Mouse (Mus musculus) Patski (cell line): Measurements from ENCODE around the gene Eif3c. TPM values are rescaled to one million over a fixed set of nuclear protein-coding genes. Genes with fewer than 3 reads are reported as not detected.

Experiments used
- ATAC-seq: fragments of 100-300 bp; one replicate; pipeline ENCODE4 v1.8.0; 2021
- CTCF ChIA-PET: fragments of 350-600 bp; sonication (Branson Sonifier 250); formaldehyde crosslinking; loops from one replicate; lab custom pipeline; 2022; ENCODE audit warnings: inconsistent platforms; lab: Charles Lee
- POLR2A ChIA-PET: fragments of 350-600 bp; sonication (Branson Sonifier 250); formaldehyde crosslinking; loops from one replicate; lab custom pipeline; 2022; ENCODE audit warnings: antibody characterized with exemption, inconsistent platforms; lab: Charles Lee
- DNase-seq: peaks from one replicate; pipeline ENCODE4 v3.0.0-alpha.2; 2011; ENCODE audit warnings: low read depth, low spot score
- H3K27me3 ChIP-seq: fragments of 371-371 bp; one replicate; pipeline ENCODE4 v1.5.1; 2021
- CTCF ChIP-seq: fragments of 100-300 bp; IDR thresholded peaks from one replicate; pipeline ENCODE4 v1.5.1; 2021
- in situ Hi-C: fragments of 300-500 bp; cut with MboI; formaldehyde crosslinking; loops from 3 replicates; pipeline ENCODE4 v1.11.1; 2018; ENCODE audit warnings: low pct_unique_long_range_greater_than_20kb, mixed read lengths
- polyA plus RNA-seq: library from polyadenylated mRNA; unstranded; gene quantifications from one replicate; pipeline ENCODE4 v1.2.3, GENCODE M21; 2021

Eif3c gene
- polyA plus RNA-seq, 1 experiment from 2014 or later: 322 TPM

GRCm38 (mm10) chr7:126523316-126523715, 42.9 kb downstream of the Eif3c start:
- in situ Hi-C loops: loop anchor here (5.0 kb wide), 1 partner anchor 201 kb away; no protein-coding TSS in a partner anchor
- no peak for ATAC-seq

GRCm38 (mm10) chr7:126519513-126519912, 46.7 kb downstream of the Eif3c start:
- ATAC-seq: no peak
- CTCF ChIA-PET: interaction anchor here (0.8 to 1.6 kb wide), 6 partner anchors 8 to 174 kb away, joined by 3 to 5 read pairs (median 3); no protein-coding TSS in a partner anchor
- TF ChIP-seq CTCF: no peak
- no peak for DNase-seq
- POLR2A ChIA-PET: interaction anchor here (0.6 kb wide), 1 partner anchor 15 kb away, joined by 3 read pairs; no protein-coding TSS in a partner anchor
- peaks cover 20% of the 10 kb centered on the region for H3K27me3 ChIP-seq
- in situ Hi-C loops: no loop called here

More at GRCm38 (mm10) chr7:126523316-126523715, 42.9 kb downstream of the Eif3c start:
- peaks cover 21% of the 10 kb centered on the region for H3K27me3 ChIP-seq
- DNase-seq: no peak
- ChIA-PET CTCF (no interaction called here), POLR2A (no interaction called here)
- no peak for TF ChIP-seq CTCF

- ATAC-seq: no peak
- ChIA-PET POLR2A (no interaction called here), CTCF (interaction anchor here (1.4 to 1.6 kb wide), 2 partner anchors 14 to 175 kb away, joined by 3 to 5 read pairs; no protein-coding TSS in a partner anchor)
- no peak for DNase-seq
- TF ChIP-seq CTCF: no peak
- in situ Hi-C loops: no loop called here
- H3K27me3 ChIP-seq: peaks cover 14% of the 10 kb centered on the region
Measured at GRCm38 (mm10) chr7:126518261-126518941, 47.8 kb downstream of the Eif3c start.

- TF ChIP-seq CTCF: no peak
- in situ Hi-C loops: no loop called here
- POLR2A ChIA-PET: no interaction called here
- DNase-seq (no peak), ATAC-seq (no peak)
- no peaks in the 10 kb centered on the region for H3K27me3 ChIP-seq
- CTCF ChIA-PET: no interaction called here
Measured at GRCm38 (mm10) chr7:126511287-126511686, 54.9 kb downstream of the Eif3c start.

- CTCF ChIA-PET: no interaction called here
- in situ Hi-C loops: no loop called here
- no peak for DNase-seq
- no peak for ATAC-seq
- H3K27me3 ChIP-seq: no peaks in the 10 kb centered on the region
- TF ChIP-seq CTCF: no peak
- POLR2A ChIA-PET: no interaction called here
Measured at GRCm38 (mm10) chr7:126507126-126507778, 59.0 kb downstream of the Eif3c start.

DNA sequence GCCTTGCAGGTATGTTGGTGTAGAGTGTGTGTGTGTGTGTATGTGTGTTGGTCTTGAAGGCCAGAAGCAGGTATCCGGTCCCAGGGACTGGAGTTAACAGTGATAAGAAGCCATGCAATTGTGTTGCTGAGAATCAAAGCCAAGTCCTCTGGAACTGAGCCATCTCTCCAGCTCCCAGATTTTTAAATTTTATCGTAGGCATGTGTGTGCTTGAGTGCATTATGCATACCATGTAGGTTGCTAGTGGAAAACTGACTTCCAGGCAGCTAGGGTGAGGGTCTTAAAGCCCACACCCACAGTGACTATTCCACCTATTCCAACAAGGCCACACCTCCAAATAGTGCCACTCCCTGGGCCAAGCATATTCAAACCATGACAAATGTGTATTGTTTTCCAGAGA, 61.3 kb downstream of the Eif3c start:
- ATAC-seq: no peak
- in situ Hi-C loops: no loop called here

DNA sequence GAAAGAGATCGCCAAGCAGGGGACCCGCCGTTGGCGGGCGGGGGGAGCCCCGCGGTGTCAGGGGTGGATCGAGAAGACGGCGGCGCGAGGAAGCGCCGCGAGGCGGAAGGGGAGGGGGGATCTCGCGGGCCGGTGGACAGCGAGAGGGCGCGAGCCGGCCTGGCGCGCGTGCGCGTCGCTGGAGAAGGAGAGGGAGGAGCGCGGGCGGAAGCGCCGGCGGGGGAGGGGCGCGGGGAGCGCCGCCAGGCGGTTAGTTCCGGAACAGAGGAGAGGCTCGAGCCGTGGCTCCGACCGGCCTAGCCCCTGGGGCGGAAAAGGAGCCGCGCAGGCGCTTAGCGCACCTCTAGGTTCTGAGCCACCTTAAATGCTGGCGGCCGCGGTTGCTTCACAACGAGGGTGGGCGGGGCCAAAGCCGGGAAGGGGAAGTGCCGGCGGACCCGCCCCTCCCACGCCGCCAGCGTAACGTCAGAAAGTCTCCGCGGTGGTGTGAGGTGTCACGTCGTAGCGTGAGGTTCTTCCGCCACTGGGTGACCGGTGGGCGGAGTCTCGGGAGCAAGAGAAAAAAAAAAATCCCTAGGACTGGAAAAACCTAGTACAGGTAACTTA, 62.8 kb downstream of the Eif3c start, which contains the start of gene Atxn2l:
Gene Atxn2l, minus strand, starts transcription at position 165 of the 606 bp plus-strand sequence.
- ATAC-seq (peak; percentile 75), DNase-seq (peak; percentile 89)
- in situ Hi-C loops: no loop called here
- H3K27me3 ChIP-seq: no peaks in the 10 kb centered on the region
- no peak for TF ChIP-seq CTCF
- ChIA-PET POLR2A (interaction anchor here (2.8 kb wide), 1 partner anchor 11 kb away, joined by 17 read pairs; no protein-coding TSS in a partner anchor), CTCF (no interaction called here)

More for the DNA sequence above, 61.3 kb downstream of the Eif3c start:
- POLR2A ChIA-PET: interaction anchor here (0.6 kb wide), 1 partner anchor 14 kb away, joined by 3 read pairs; no protein-coding TSS in a partner anchor
- H3K27me3 ChIP-seq: no peaks in the 10 kb centered on the region
- no peak for TF ChIP-seq CTCF
- DNase-seq: no peak
- CTCF ChIA-PET: interaction anchor here (1.1 to 1.5 kb wide), 3 partner anchors 14 to 27 kb away, joined by 3 to 5 read pairs (median 3); no protein-coding TSS in a partner anchor

DNA sequence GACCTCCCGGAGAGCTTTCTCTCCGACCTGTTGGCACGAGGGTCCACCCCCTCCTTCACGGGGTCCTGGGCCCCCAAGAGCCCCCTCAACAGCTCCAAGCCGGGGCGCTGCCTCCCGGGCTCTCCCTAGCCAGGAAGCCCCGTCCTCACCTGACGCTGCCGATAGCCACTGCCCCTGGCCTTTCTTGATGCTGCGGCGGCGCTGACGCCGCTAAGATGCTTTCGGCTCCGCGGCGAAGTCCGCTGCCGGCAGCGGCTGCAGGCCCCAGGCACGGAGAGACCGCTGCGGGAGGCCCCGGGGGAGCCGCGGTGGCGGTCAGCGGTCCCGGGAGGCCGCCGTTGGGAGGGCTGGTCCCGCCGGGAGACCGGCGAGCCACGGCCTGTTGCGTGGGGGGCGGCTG, 63.5 kb downstream of the Eif3c start:
- in situ Hi-C loops: no loop called here
- no peaks in the 10 kb centered on the region for H3K27me3 ChIP-seq
- POLR2A ChIA-PET: interaction anchor here (2.8 to 3.9 kb wide), 2 partner anchors 11 to 15 kb away, joined by 17 to 23 read pairs; partner anchors contain the start of gene Tufm
- no peak for TF ChIP-seq CTCF
- CTCF ChIA-PET: interaction anchor here (4.2 kb wide), 1 partner anchor 12 kb away, joined by 16 read pairs; no protein-coding TSS in a partner anchor
- DNase-seq (no peak), ATAC-seq (no peak)

GRCm38 (mm10) chr7:126502023-126502741, 64.0 kb downstream of the Eif3c start:
- DNase-seq (peak; percentile 80), ATAC-seq (peak; percentile 77)
- in situ Hi-C loops: no loop called here
- ChIA-PET POLR2A (interaction anchor here (1.0 to 3.9 kb wide), 3 partner anchors 10 to 19 kb away, joined by 7 to 23 read pairs (median 17); partner anchors contain the start of gene Tufm), CTCF (interaction anchor here (1.0 to 4.2 kb wide), 2 partner anchors 10 to 12 kb away, joined by 3 to 16 read pairs; no protein-coding TSS in a partner anchor)
- H3K27me3 ChIP-seq: no peaks in the 10 kb centered on the region
- TF ChIP-seq CTCF: no peak
